Mouse (Mus musculus) limb, embryonic 10.5 days (tissue): ENCODE results near the gene Gm38655. TPM values are rescaled to one million over a fixed set of nuclear protein-coding genes. Genes with fewer than 3 reads are reported as not detected.

Source experiments
- DNase-seq: peaks from one replicate; pipeline ENCODE4 v3.0.0-alpha.2; 2017; ENCODE audit warnings: low spot score
- H3K27ac ChIP-seq: fragments of 300-500 bp; sonication (generic); 2 replicates; pipeline ENCODE4 v1.5.1; 2016; ENCODE audit warnings: mild to moderate bottlenecking
- H3K27me3 ChIP-seq: fragments of 300-500 bp; sonication (generic); 2 replicates; pipeline ENCODE4 v1.6.1; 2016; ENCODE audit warnings: low read depth, mild to moderate bottlenecking; ENCODE audit not compliant: poor library complexity, severe bottlenecking
- H3K36me3 ChIP-seq: fragments of 300-500 bp; sonication (generic); 2 replicates; pipeline ENCODE4 v1.6.1; 2016; ENCODE audit warnings: mild to moderate bottlenecking, moderate library complexity
- H3K4me1 ChIP-seq: fragments of 300-500 bp; sonication (generic); 2 replicates; pipeline ENCODE4 v1.6.1; 2016
- H3K4me3 ChIP-seq: fragments of 300-500 bp; sonication (generic); 2 replicates; pipeline ENCODE4 v1.5.1; 2016; ENCODE audit warnings: mild to moderate bottlenecking, moderate library complexity
- H3K9me3 ChIP-seq: fragments of 300-500 bp; sonication (generic); replicated peaks from 2 replicates; pipeline ENCODE4 v1.6.1; 2016; ENCODE audit warnings: mild to moderate bottlenecking
- WGBS: fragments of 180-500 bp; shearing (Covaris S2); methylation state at CpG from one replicate; pipeline ENCODE4 v1.1.7; 2016; 5-methylcytosine and 5-hydroxymethylcytosine counted together
- polyA plus RNA-seq: library from polyadenylated mRNA; unstranded; fragments of >200 nt; fragmentation: Nextera tagmentation; extraction: Ambion mirVana; gene quantifications from 2 replicates; pipeline ENCODE4 v1.2.1, GENCODE M21; 2016

The Gm38655 gene
- polyA plus RNA-seq, 1 experiment from 2014 or later = not detected

DNA sequence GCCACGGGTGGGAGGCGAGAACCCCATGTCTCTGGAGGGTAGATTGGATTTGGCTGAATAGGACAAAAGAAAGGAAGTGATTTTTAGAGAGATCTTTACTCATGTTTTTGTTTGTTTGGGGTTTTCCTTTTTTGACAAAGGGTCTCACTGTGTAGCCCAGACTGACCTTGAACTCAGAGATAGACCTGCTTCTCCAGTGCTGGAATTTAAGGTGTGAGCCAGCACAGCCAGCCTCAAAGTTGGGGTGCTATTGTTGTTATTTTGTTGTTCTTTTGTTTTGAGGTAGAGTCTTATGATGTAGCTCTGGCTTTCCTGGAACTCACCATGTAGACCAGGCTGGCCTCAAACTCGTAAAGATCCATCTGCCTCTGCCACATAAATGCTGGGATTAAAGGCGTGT is 27.1 kb upstream of the Gm38655 start:
- Histone ChIP-seq H3K27me3 (no peaks in the 10 kb centered on the region), H3K9me3 (no peaks in the 10 kb centered on the region), H3K4me1 (no peaks in the 10 kb centered on the region), H3K27ac (no peak overlapping the region), H3K4me3 (no peak overlapping the region), H3K36me3 (peaks cover 90% of the 10 kb centered on the region)
- 94% methylated on average over 4 of the region's 4 CpGs for WGBS
- DNase-seq = no peak

GRCm38 (mm10) chr17:25189091-25189490 is 13.8 kb upstream of the Gm38655 start:
- 3% methylated on average over 16 of the region's 16 CpGs for WGBS

GRCm38 (mm10) chr17:25188150-25189031 is 13.1 kb upstream of the Gm38655 start, which contains the start of gene Unkl:
TSS of gene Unkl (plus strand) at chr17:25188397.
- peak within 1 kb of the TSS; percentile 92 for H3K27ac ChIP-seq
- H3K4me1 ChIP-seq = peaks cover 33% of the 10 kb centered on the region
- H3K9me3 ChIP-seq = no peaks in the 10 kb centered on the region
- peaks cover 34% of the 10 kb centered on the region for H3K36me3 ChIP-seq
- H3K27me3 ChIP-seq = no peaks in the 10 kb centered on the region
- H3K4me3 ChIP-seq = peak within 1 kb of the TSS; percentile 91
- under 1% methylated on average over 82 of the region's 104 CpGs for WGBS
- DNase-seq = peak; percentile 89

More at GRCm38 (mm10) chr17:25189091-25189490, 13.8 kb upstream of the Gm38655 start:
- Histone ChIP-seq H3K27me3 (no peaks in the 10 kb centered on the region), H3K36me3 (peaks cover 41% of the 10 kb centered on the region), H3K4me3 (peak overlapping the region; percentile 91), H3K4me1 (peaks cover 27% of the 10 kb centered on the region), H3K27ac (peak overlapping the region; percentile 92), H3K9me3 (no peaks in the 10 kb centered on the region)
- DNase-seq = no peak

GRCm38 (mm10) chr17:25187784-25188149 is 12.5 kb upstream of the Gm38655 start:
- WGBS = 6% methylated on average over 11 of the region's 11 CpGs
- DNase-seq = peak; percentile 41
- no peaks in the 10 kb centered on the region for H3K27me3 ChIP-seq
- H3K4me3 ChIP-seq = peak overlapping the region; percentile 91
- H3K4me1 ChIP-seq = peaks cover 37% of the 10 kb centered on the region
- H3K27ac ChIP-seq = peak overlapping the region; percentile 92
- peaks cover 28% of the 10 kb centered on the region for H3K36me3 ChIP-seq
- no peaks in the 10 kb centered on the region for H3K9me3 ChIP-seq

DNA sequence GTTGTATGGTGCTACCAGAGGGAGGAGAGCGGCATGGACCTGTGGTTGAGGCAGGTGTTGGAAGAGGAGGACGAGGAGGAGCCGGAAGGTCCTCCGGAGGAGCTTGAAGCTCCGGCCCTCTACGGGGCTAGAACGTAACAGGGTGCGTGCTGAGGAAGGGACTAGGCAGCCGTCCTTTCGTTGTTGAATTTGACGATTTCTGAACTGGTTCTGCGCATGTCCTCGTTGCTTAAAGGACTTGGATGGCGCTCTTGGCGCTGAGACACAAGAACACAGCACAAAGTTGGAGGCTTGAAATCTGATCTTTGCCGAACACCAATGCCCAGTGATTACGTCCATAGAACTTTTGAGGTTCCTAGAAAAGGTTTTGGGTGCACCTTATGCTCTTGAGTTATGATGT is 9.7 kb upstream of the Gm38655 start:
- Histone ChIP-seq H3K27ac (peak overlapping the region; percentile 91), H3K36me3 (peaks cover 6% of the 10 kb centered on the region; the same call in 1 of the 2 replicates)
- WGBS = 8% methylated on average over 17 of the region's 17 CpGs

DNA sequence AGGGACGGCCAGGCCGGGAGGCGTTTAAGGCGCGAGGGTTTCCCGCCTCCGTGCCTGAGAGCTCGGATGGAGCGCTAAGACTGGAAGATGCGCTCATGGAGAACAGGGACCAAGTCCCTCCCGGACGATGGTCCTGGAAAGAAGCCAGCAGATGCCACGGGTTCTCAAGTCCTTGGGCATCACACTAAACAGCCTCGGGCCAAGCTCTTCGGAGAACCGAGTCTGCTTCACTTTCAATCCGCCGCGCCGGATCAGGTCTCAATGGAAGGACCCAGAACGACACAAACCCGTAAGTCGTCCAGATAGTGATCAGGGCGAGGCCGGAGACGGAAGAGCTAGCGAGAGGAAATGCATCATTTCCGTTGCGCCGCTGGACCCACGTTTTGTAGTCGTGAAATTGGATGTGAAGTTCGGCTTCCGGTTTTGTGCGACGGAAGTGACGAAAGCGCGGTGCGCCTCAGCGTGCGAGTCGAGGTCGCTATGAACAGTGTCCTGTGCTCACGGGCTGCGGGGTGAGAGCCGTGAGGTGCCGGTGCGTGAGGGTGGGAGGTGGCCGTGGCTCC is 8.9 kb upstream of the Gm38655 start, which contains the start of gene BC003965:
Gene BC003965, plus strand, starts transcription at position 426 of the 563 bp plus-strand sequence.
- Histone ChIP-seq H3K4me3 (peak within 1 kb of the TSS; percentile 78), H3K27ac (peak within 1 kb of the TSS; percentile 91), H3K9me3 (no peaks in the 10 kb centered on the region), H3K4me1 (peaks cover 29% of the 10 kb centered on the region), H3K27me3 (0 out of 2 replicates have a peak, but pooled peaks cover 7% of the 10 kb centered on the region), H3K36me3 (peaks cover 6% of the 10 kb centered on the region; the same call in 1 of the 2 replicates)
- under 1% methylated on average over 50 of the region's 50 CpGs for WGBS
- DNase-seq = peak; percentile 100

More for the DNA sequence above, 9.7 kb upstream of the Gm38655 start:
- peaks cover 36% of the 10 kb centered on the region for H3K4me1 ChIP-seq
- H3K4me3 ChIP-seq = peak overlapping the region; percentile 78
- H3K9me3 ChIP-seq = no peaks in the 10 kb centered on the region
- H3K27me3 ChIP-seq = 0 out of 2 replicates have a peak, but pooled peaks cover 7% of the 10 kb centered on the region
- DNase-seq = no peak

- peak overlapping the region; percentile 78 for H3K4me3 ChIP-seq
- no peak for DNase-seq
- H3K4me1 ChIP-seq = peaks cover 26% of the 10 kb centered on the region
- H3K27me3 ChIP-seq = 0 out of 2 replicates have a peak, but pooled peaks cover 7% of the 10 kb centered on the region
- H3K9me3 ChIP-seq = no peaks in the 10 kb centered on the region
- H3K27ac ChIP-seq = no peak overlapping the region
- peaks cover 6% of the 10 kb centered on the region; the same call in 1 of the 2 replicates for H3K36me3 ChIP-seq
These were observed 8.0 kb upstream of the Gm38655 start for GRCm38 (mm10) chr17:25183232-25183631.

- no peaks in the 10 kb centered on the region for H3K36me3 ChIP-seq
- no peak overlapping the region for H3K27ac ChIP-seq
- DNase-seq = no peak
- H3K27me3 ChIP-seq = no peaks in the 10 kb centered on the region
- no peaks in the 10 kb centered on the region for H3K9me3 ChIP-seq
- no peak overlapping the region for H3K4me3 ChIP-seq
- 76% methylated on average over 3 of the region's 3 CpGs for WGBS
- H3K4me1 ChIP-seq = 0 out of 2 replicates have a peak, but pooled peaks cover 2% of the 10 kb centered on the region
These were observed 2.7 kb downstream of the Gm38655 start for GRCm38 (mm10) chr17:25172558-25172957.

- DNase-seq = no peak
- H3K27me3 ChIP-seq = no peaks in the 10 kb centered on the region
- no peaks in the 10 kb centered on the region for H3K36me3 ChIP-seq
- H3K4me1 ChIP-seq = no peaks in the 10 kb centered on the region
- H3K4me3 ChIP-seq = no peak overlapping the region
- 91% methylated on average over 2 of the region's 2 CpGs for WGBS
- no peak overlapping the region for H3K27ac ChIP-seq
- H3K9me3 ChIP-seq = no peaks in the 10 kb centered on the region
These were observed 5.6 kb downstream of the Gm38655 start for GRCm38 (mm10) chr17:25169706-25170105.

- Histone ChIP-seq H3K36me3 (peaks cover 9% of the 10 kb centered on the region), H3K27ac (no peak overlapping the region), H3K27me3 (no peaks in the 10 kb centered on the region), H3K4me3 (no peak overlapping the region), H3K9me3 (no peaks in the 10 kb centered on the region), H3K4me1 (0 out of 2 replicates have a peak, but pooled peaks cover 3% of the 10 kb centered on the region)
- 54% methylated on average over 6 of the region's 6 CpGs for WGBS
- DNase-seq = no peak
These were observed 9.2 kb downstream of the Gm38655 start for GRCm38 (mm10) chr17:25165970-25166671.

DNA sequence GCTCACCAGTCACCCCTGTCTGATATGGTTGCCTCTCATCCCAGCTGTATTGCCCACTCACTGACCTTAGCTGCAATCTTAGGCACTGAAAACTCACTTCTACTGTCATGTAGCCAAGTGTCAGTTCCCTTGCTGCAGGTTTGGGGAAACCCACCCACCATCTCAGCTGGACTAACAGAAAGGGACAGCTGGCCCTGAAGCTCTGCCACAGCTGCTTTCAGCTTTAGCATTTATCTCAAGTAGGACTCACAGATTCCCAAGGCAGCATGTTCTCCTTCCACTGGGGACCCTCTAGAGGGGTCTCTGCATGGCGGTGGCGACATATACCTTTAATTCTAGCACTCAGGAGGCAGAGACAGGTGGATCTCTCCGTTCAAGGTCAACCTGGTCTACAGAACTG is 10.5 kb downstream of the Gm38655 start:
- no peaks in the 10 kb centered on the region for H3K27me3 ChIP-seq
- WGBS = 88% methylated on average over 3 of the region's 3 CpGs
- no peak overlapping the region for H3K27ac ChIP-seq
- no peaks in the 10 kb centered on the region for H3K9me3 ChIP-seq
- DNase-seq = no peak
- no peak overlapping the region for H3K4me3 ChIP-seq
- peaks cover 23% of the 10 kb centered on the region for H3K36me3 ChIP-seq
- H3K4me1 ChIP-seq = 0 out of 2 replicates have a peak, but pooled peaks cover 3% of the 10 kb centered on the region

DNA sequence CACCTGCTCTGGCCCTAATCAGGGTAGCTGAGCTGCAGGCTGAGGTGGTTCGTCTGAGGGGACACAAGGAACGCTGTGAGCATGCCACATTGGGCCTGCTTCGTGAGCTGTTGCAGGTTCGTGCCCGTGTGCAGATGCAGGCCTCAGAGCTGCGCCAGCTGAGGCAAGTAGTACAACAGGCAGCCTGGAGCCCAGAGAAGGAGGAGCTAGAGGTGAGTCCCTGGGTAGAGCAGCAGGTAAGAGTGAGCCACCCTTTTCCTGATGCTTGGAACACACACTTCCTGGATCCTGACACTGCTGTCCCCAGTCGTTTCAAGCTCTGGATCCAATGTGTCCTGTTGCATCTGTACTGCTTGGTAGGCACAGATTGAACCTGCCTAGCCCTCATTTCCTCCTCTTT is 11.9 kb downstream of the Gm38655 start:
- Histone ChIP-seq H3K36me3 (peaks cover 32% of the 10 kb centered on the region), H3K4me3 (no peak overlapping the region), H3K9me3 (no peaks in the 10 kb centered on the region), H3K27me3 (no peaks in the 10 kb centered on the region), H3K27ac (no peak overlapping the region), H3K4me1 (0 out of 2 replicates have a peak, but pooled peaks cover 3% of the 10 kb centered on the region)
- WGBS = 79% methylated on average over 7 of the region's 7 CpGs
- no peak for DNase-seq
